Mouse (Mus musculus) liver, adult 2 months (tissue): ENCODE measurements around the gene Thg1l.

Experiments
- CTCF ChIP-seq: fragments of 200-500 bp; IDR thresholded peaks from 2 replicates; pipeline ENCODE4 v1.5.1; 2011; ENCODE audit warnings: low read depth, low read length, control low read depth
- POLR2A ChIP-seq: fragments of 200-500 bp; IDR thresholded peaks from 2 replicates; pipeline ENCODE4 v1.6.1; 2011; ENCODE audit warnings: low read length, control low read depth; ENCODE audit not compliant: insufficient read depth; ENCODE audit errors: extremely low read depth

DNA sequence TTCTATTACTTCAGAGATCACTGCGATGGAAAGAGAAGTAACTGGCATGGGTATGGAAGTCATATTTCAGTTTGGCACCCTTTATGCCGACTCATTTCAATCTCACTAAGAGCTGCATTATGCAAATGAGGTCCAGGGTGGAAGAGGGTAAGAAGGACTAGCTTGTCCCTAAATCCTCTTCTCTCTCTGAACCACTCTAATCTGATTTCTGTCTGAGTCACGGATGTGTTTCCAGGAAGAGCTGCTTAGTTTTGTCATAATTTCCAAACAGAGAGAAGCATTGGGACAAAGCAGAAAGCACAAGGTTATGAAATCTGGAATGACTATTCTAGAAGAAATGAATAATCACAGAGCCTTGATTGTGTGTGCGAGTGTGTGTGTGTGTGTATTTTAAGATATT lies 11.6 kb upstream of the Thg1l start:
- TF ChIP-seq CTCF (no peak), POLR2A (no peak)
